Mouse (Mus musculus): ENCODE measurements around the gene Tcf7l1. TPM values are rescaled to one million over a fixed set of nuclear protein-coding genes. Genes with fewer than 3 reads are reported as not detected.

The Tcf7l1 gene
- total RNA-seq, 2 experiments from 2014 or later: 29.8 to 31.1 TPM

- DNase-seq (ENCODE audit: low spot score in 2 of 2): no peak
Measured at GRCm38 (mm10) chr6:72748421-72748820, 40.6 kb downstream of the Tcf7l1 start.

DNA sequence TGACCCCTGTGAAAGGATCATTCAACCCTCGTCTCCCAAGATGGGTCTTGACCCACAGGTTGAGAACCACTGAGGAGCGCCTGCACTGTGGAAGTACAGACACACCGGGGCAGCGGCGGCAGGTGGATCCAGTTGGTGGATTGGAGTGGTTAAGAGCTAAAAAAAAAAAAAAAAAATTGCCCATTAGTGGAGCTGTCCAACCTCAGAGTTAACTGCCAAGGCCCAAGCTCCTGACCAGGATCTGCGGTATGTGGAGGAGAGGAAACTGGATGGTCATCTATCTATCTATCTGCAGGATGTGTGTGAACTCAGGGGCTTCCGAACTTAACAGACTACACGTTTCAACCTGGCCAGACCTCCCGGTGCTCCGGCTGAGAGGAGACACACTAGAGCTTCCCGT lies 41.2 kb downstream of the Tcf7l1 start:
- DNase-seq (ENCODE audit: low spot score in 2 of 2): no peak

DNA sequence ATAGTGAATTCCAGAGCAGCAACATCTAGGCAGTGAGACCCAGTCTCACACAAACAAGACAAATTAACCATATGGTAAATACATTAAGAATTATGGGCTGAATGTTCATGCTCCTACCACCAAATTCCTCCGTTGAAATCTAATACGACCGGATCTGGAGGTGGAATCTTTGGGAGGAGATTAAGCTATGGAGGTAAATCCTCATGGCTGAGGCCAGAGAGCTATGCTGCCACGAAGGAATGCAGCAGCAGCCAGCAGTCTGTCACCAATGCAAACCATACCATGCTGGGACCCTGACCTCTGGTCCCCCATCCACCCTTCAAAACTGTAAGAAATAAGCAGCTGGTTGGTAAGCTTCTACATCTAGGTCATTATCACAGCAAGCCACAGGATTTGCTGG lies 41.9 kb downstream of the Tcf7l1 start:
- no peak for DNase-seq (ENCODE audit: low spot score in 2 of 2)

GRCm38 (mm10) chr6:72745781-72746180 lies 43.3 kb downstream of the Tcf7l1 start:
- DNase-seq (ENCODE audit: low spot score in 2 of 2): no peak

DNA sequence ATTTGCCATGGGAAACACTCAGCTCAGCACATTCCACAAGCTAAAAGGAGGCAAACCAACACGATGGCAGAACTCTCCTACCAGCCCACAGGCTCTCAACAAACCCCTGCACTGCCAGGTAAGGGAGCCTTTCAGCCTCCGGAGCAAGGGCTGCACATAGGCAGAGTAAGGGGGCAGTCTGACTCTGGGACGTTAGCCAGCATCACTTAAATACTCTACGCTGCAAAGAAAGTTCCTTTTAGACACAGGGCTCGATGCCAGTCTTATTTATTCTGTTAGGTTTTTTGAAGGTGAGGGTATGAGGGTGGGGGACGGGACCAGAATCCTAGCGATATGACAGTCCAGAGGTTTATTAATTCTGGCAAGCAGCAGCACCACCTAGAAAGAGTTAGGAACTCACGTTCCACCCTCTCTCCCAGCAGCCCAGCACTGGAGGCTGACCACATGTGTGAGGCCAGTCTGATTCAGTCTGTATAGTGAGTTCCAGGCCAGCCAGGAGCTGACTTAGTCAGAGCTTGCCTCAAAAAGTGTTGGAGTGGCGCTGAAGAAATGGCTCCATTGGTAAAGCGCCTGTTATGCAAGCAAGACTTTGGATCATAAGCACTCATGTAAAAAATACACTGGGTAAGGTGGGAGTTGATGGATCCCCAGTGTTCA lies 44.8 kb downstream of the Tcf7l1 start:
- no peak for DNase-seq (ENCODE audit: low spot score in 2 of 2)

DNA sequence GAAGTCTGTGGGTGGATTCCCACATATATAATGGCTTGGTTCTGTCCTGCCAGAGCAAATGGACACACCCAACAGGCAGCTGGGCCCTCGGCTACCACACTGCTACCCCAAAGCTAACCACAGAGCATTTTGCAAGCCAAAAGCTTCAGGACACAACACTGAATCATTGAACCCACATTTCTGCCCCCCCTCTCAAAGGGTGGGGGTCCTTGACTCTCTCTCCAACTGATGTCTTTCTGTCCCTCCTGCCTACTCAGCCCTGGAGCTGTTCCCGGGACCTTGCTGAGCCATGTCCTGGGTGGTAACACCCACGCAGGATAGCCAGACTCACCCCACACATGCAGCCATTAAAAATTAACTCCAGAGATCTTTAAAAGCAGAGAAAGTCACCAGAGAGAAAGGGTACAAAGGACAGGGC lies 45.4 kb downstream of the Tcf7l1 start:
- DNase-seq (ENCODE audit: low spot score in 2 of 2): no peak

DNA sequence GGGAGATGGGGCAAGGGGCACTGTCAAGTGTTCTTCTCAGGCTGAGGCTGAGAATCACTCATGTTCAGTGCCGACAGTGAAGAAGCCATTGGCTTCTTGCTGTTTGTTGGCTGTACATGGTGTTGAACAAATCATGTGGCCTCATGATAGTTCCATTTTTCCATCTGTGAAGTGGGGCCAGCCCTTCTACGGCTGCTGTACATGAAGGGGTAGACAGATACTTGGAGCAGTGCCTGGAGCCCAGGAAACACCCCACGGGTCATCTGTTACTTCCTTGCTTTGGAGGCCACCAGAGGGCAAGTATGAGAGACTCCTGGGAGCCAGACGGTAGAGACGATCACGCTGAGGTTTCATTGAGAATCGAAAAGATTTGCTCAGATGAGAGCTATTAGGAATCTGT lies 46.7 kb downstream of the Tcf7l1 start:
- no peak for DNase-seq (ENCODE audit: low spot score in 2 of 2)

- DNase-seq (ENCODE audit: low spot score in 2 of 2): no peak
Measured at GRCm38 (mm10) chr6:72740596-72741421, 48.2 kb downstream of the Tcf7l1 start.

DNA sequence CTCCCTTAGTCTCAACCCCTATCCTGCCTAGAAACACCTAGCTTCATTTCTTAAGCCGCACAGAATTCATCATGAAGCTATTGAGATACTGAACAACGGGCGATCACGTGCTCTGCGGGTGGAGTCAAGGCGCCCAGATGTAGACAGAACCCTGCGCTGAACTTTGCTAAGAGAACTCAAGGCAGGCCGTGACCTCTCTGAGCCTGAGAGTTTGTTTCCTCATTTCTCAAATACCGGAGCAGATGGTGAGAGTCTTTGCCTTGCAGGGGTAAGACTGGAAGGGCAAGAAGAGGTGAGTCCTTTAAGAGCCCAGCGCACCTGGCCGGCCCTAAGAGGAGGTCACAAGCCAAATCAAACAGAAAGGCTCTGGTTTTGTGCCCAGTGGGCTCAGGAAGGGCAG lies 52.2 kb downstream of the Tcf7l1 start:
- DNase-seq (ENCODE audit: low spot score in 2 of 2): no peak

- DNase-seq (ENCODE audit: low spot score in 2 of 2): no peak
Measured at GRCm38 (mm10) chr6:72735206-72735605, 53.8 kb downstream of the Tcf7l1 start.

DNA sequence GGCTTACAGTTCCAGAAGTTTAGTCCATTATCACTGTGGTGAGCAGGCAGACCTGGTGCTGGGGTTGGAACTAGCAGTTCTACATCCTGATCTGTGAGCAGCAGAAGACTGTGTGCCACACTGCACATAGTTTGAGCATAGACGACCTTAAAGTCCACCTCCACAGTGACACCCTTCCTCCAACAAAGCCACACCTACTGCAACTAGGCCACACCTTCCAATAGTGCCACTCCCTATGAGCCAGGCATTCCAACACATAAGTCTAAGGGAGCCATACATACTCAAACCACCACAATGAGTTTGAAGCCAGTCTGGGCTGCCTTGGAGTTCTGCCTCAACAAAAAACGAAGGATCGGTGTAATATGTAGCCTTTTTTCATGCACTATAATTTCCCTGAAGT lies 55.7 kb downstream of the Tcf7l1 start:
- DNase-seq (ENCODE audit: low spot score in 2 of 2): no peak

DNA sequence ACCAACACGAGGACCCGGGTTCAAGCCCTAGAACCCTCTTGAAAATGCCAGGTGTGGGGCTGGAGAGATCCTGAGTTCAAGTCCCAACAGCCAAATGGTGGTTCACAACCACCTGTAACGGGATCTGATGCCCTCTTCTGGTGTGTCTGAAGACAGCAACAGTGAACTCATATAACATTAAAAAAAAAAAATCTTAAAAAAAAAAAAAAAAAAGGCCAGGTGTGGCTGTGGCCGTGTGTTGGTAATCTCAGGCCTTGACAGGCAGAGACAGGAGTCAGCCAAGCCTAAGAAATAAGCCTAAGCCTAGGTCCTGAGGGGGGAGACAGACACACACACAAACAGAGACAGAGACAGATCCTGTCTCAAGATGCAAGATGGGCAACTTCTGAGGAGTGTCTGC lies 56.9 kb downstream of the Tcf7l1 start:
- DNase-seq (ENCODE audit: low spot score in 2 of 2): no peak

GRCm38 (mm10) chr6:72730560-72730849 lies 58.5 kb downstream of the Tcf7l1 start:
- no peak for DNase-seq (ENCODE audit: low spot score in 2 of 2)

GRCm38 (mm10) chr6:72729831-72730559 lies 59.1 kb downstream of the Tcf7l1 start:
- DNase-seq (ENCODE audit: low spot score in 2 of 2): no peak

- no peak for DNase-seq (ENCODE audit: low spot score in 2 of 2)
Measured at GRCm38 (mm10) chr6:72727826-72728225, 61.2 kb downstream of the Tcf7l1 start.

DNA sequence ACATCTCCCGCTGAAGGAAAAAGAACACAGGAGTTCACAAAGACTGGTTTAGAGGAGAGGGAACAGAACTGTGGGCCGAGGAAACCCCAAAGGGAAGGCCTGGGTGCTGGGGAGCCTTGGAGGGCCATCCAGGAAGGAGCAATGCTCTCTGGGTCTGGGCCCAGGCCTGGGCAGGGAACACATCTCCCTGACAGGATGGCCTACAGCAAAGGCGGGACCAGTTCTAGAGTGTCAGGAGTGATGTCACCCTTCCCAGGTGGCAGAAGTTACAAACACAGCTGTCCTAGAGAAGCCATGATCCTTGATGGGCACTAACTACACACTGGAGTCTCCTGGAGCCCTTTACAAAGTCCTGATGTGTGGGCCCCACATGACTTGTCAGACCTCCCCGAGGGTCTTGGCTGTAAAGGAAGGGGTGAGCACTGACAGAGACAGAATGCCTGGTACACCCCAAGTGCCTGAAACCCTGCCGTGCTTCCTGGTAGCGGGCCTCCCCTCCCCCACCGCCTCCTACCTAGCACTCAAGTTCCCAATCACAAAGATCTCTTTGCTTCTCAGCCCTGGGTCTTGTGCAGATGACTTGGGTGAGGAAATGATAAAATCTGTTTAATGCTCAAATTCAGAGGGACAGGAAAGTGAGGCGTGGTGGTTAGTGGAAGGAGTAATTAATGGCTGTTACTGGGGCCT lies 64.4 kb downstream of the Tcf7l1 start:
- DNase-seq (ENCODE audit: low spot score in 2 of 2): no peak

- no peak for DNase-seq (ENCODE audit: low spot score in 2 of 2)
Measured at GRCm38 (mm10) chr6:72723731-72724385, 65.2 kb downstream of the Tcf7l1 start.

- DNase-seq (ENCODE audit: low spot score in 2 of 2): no peak
Measured at GRCm38 (mm10) chr6:72723143-72723542, 65.9 kb downstream of the Tcf7l1 start.

- DNase-seq (ENCODE audit: low spot score in 2 of 2): no peak
Measured at GRCm38 (mm10) chr6:72720852-72721251, 68.2 kb downstream of the Tcf7l1 start.

- no peak for DNase-seq (ENCODE audit: low spot score in 2 of 2)
Measured at GRCm38 (mm10) chr6:72714726-72715125, 74.3 kb downstream of the Tcf7l1 start.

DNA sequence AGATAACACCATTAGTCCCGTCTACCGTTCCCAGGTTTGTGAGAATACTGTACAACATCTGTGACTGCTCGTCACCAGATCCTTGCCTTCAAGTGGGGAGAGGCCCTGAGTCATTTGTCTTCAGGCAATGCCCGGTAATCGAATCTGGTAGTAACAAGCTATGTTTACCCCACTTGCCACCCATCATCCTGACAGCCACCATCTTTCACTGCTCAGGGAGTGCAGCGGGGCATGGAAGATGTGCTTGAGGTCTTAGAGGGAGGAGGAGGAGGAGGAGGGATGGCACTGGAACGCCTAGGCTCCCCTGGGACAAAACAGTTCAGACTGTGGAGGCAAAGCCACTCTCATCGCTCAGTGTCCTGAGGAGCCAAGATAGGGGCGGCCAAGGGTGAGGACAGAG lies 74.8 kb downstream of the Tcf7l1 start:
- no peak for DNase-seq (ENCODE audit: low spot score in 2 of 2)
